11 mouse cellular contexts compared by ENCODE assay signal in genomic region chr2:180411013-180411412, GRCm38 (mm10). TPM values are rescaled to one million over a fixed set of nuclear protein-coding genes. Genes with fewer than 3 reads are reported as not detected.
DNase-seq lines count a peak whose midpoint lies in the region; ATAC-seq and TF ChIP-seq lines count a peak whose summit lies in the region.
"Had no signal": no experiment of that assay in that cellular context is flagged by ENCODE, and none has a peak within 500 bp of the region (broad histone marks: within the 10 kb centered on the region; RNA-seq: fewer than 3 reads in every experiment).

No protein-coding gene starts in this region.

- no peak for TF ChIP-seq RAD21 in MEL (IDR thresholded peaks at IDR 0.05; ENCODE audit: low read depth, low read length)

- H3K4me3 ChIP-seq in kidney, postnatal 0 days (replicated peaks; ENCODE audit: low read depth, low read length), result no peak overlapping the region
- H3K4me3 ChIP-seq in kidney, adult 2 months (ENCODE audit: insufficient read depth, low read depth, low read length), result no peak overlapping the region
- H3K4me3 ChIP-seq in MEL (ENCODE audit: control insufficient read depth in 1 of 2, insufficient read depth in 1 of 2, low read depth in 2 of 2, low read length in 2 of 2), result no peak overlapping the region
- H3K4me3 ChIP-seq: heart, embryonic 12.5 days; limb, embryonic 15.5 days had no signal

- no peak for ATAC-seq in kidney, postnatal 0 days (replicated peaks; ENCODE audit: low FRiP score, low read depth)
- ATAC-seq in common myeloid progenitor, adult 5-6 weeks (replicated peaks; ENCODE audit: low read depth, poor library complexity, severe bottlenecking), result peak; percentile 74
- peak; percentile 65 for ATAC-seq in megakaryocyte progenitor cell, adult 5-6 weeks (replicated peaks; ENCODE audit: poor library complexity)
- ATAC-seq: lung, postnatal 0 days had no signal

- 12% methylated on average over 8 of the region's 8 CpGs for WGBS in kidney, postnatal 0 days
- 7% methylated on average over 8 of the region's 8 CpGs for WGBS in kidney, adult 2 months

- no peaks in the 10 kb centered on the region for H3K27me3 ChIP-seq in kidney, postnatal 0 days (ENCODE audit: insufficient read depth, low read length)
- H3K27me3 ChIP-seq in kidney, adult 2 months (replicated peaks; ENCODE audit: control insufficient read depth, insufficient read depth, low read length), result no peaks in the 10 kb centered on the region
- no peaks in the 10 kb centered on the region for H3K27me3 ChIP-seq in MEL (ENCODE audit: control insufficient read depth in 1 of 2, insufficient read depth in 2 of 2, low read length in 2 of 2)
- H3K27me3 ChIP-seq: heart, embryonic 12.5 days; limb, embryonic 15.5 days had no signal

- H3K27ac ChIP-seq in kidney, postnatal 0 days, result no peak overlapping the region
- H3K27ac ChIP-seq in kidney, adult 2 months (ENCODE audit: insufficient read depth, low read depth, low read length), result no peak overlapping the region
- H3K27ac ChIP-seq in MEL (ENCODE audit: control insufficient read depth, low read depth, low read length), result no peak overlapping the region
- H3K27ac ChIP-seq: hindbrain, embryonic 14.5 days; limb, embryonic 15.5 days had no signal

- H3K4me2 ChIP-seq in kidney, postnatal 0 days (ENCODE audit: low read length), result no peak overlapping the region
- H3K4me2 ChIP-seq: heart, embryonic 12.5 days; hindbrain, embryonic 14.5 days; limb, embryonic 15.5 days had no signal

- no peak for TF ChIP-seq EP300 in MEL (IDR thresholded peaks at IDR 0.05; ENCODE audit: low read depth in 1 of 2, low read length in 2 of 2)

- no peak for TF ChIP-seq POLR2A in kidney, adult 2 months (IDR thresholded peaks at IDR 0.05; ENCODE audit: low read depth, low read length)
- no peak for TF ChIP-seq POLR2A in MEL (IDR thresholded peaks at IDR 0.05; ENCODE audit: control insufficient read depth in 1 of 2, insufficient read depth in 1 of 2, low read depth in 1 of 2, low read length in 2 of 2, poor library complexity in 1 of 2)

- H3K9me3 ChIP-seq in kidney, postnatal 0 days (replicated peaks; ENCODE audit: low read length), result no peaks in the 10 kb centered on the region
- H3K9me3 ChIP-seq in MEL (replicated peaks; ENCODE audit: insufficient read depth, low read length), result no peaks in the 10 kb centered on the region
- H3K9me3 ChIP-seq: heart, embryonic 12.5 days; limb, embryonic 15.5 days had no signal

- no peaks in the 10 kb centered on the region for H3K36me3 ChIP-seq in kidney, postnatal 0 days (ENCODE audit: insufficient read depth, low read length)
- no peaks in the 10 kb centered on the region for H3K36me3 ChIP-seq in kidney, adult 2 months (ENCODE audit: control insufficient read depth, insufficient read depth, low read length)
- no peaks in the 10 kb centered on the region for H3K36me3 ChIP-seq in MEL (ENCODE audit: control insufficient read depth in 1 of 2, insufficient read depth in 2 of 2, low read length in 2 of 2)
- H3K36me3 ChIP-seq: heart, embryonic 12.5 days; limb, embryonic 15.5 days had no signal

- no peaks in the 10 kb centered on the region for H3K79me2 ChIP-seq in MEL (ENCODE audit: control insufficient read depth, insufficient read depth, low read length, poor library complexity)

- H3K4me1 ChIP-seq in kidney, postnatal 0 days (replicated peaks; ENCODE audit: insufficient read depth, low read length), result no peaks in the 10 kb centered on the region
- no peaks in the 10 kb centered on the region for H3K4me1 ChIP-seq in kidney, adult 2 months (ENCODE audit: control insufficient read depth, insufficient read depth, low read length)
- H3K4me1 ChIP-seq in MEL (ENCODE audit: control insufficient read depth in 1 of 2, insufficient read depth in 2 of 2, low read length in 2 of 2), result no peaks in the 10 kb centered on the region
- H3K4me1 ChIP-seq: heart, embryonic 12.5 days; limb, embryonic 15.5 days had no signal

- no peak overlapping the region for H3K9ac ChIP-seq in kidney, postnatal 0 days (ENCODE audit: low read depth, low read length)
- no peak overlapping the region for H3K9ac ChIP-seq in MEL (ENCODE audit: control insufficient read depth, low read depth, low read length, poor library complexity, severe bottlenecking)
- H3K9ac ChIP-seq: heart, embryonic 12.5 days; hindbrain, embryonic 14.5 days; limb, embryonic 15.5 days had no signal

- no peak for TF ChIP-seq CTCF in kidney, postnatal 0 days (IDR thresholded peaks at IDR 0.05; ENCODE audit: low read depth)
- no peak for TF ChIP-seq CTCF in kidney, adult 2 months (conservative IDR thresholded peaks at IDR 0.05; ENCODE audit: insufficient read depth, insufficient read length, low read depth, low read length)
- no peak for TF ChIP-seq CTCF in MEL (IDR thresholded peaks at IDR 0.05 in 2 of 3, conservative IDR thresholded peaks at IDR 0.05 in 1 of 3; ENCODE audit: control insufficient read depth in 1 of 3, insufficient read depth in 1 of 3, low read depth in 2 of 3, low read length in 3 of 3, poor library complexity in 1 of 3, severe bottlenecking in 1 of 3)

- peak; percentile 46 for DNase-seq in kidney, postnatal 0 days (ENCODE audit: low spot score)
- DNase-seq in kidney, adult 2 months, result no peak
- DNase-seq in MEL (ENCODE audit: low read depth, low spot score), result peak; percentile 14
- DNase-seq in ovary, adult 18-20 months (ENCODE audit: low spot score), result no peak
- DNase-seq in urinary bladder, postnatal 4 days (ENCODE audit: low spot score in 2 of 2), result no peak

TF ChIP-seq in MEL, 35 proteins besides CTCF, POLR2A, EP300 and RAD21:
- no peak for TF ChIP-seq BHLHE40 (IDR thresholded peaks at IDR 0.05; ENCODE audit: borderline replicate concordance, low read depth, low read length)
- TF ChIP-seq MAX (IDR thresholded peaks at IDR 0.05; ENCODE audit: low read length), result no peak
- no peak for TF ChIP-seq TBP (IDR thresholded peaks at IDR 0.05; ENCODE audit: low read depth, low read length)
- TF ChIP-seq MEF2A (IDR thresholded peaks at IDR 0.05; ENCODE audit: extremely low read depth, insufficient replicate concordance, low read depth, low read length, poor library complexity, severe bottlenecking), result no peak
- no peak for TF ChIP-seq USF2 (IDR thresholded peaks at IDR 0.05; ENCODE audit: borderline replicate concordance in 1 of 2, insufficient read depth in 1 of 2, low read depth in 1 of 2, low read length in 2 of 2)
- TF ChIP-seq JUND (IDR thresholded peaks at IDR 0.05; ENCODE audit: low read depth, low read length), result no peak
- no peak for TF ChIP-seq CHD2 (IDR thresholded peaks at IDR 0.05; ENCODE audit: low read length)
- TF ChIP-seq NELFE (IDR thresholded peaks at IDR 0.05; ENCODE audit: low read depth, low read length), result no peak
- TF ChIP-seq POLR2AphosphoS5 (IDR thresholded peaks at IDR 0.05; ENCODE audit: borderline replicate concordance, low read depth, low read length), result no peak
- no peak for TF ChIP-seq TCF12 (IDR thresholded peaks at IDR 0.05; ENCODE audit: low read depth, low read length)

RNA-seq across cellular contexts. Expression of gene Slco4a1, which starts 45.0 kb away (rescaled TPM):
- 11.9 and 12.7 TPM in 2 replicates for polyA plus RNA-seq in kidney, postnatal 0 days (2015; fragmentation: Nextera tagmentation; extraction: Ambion mirVana)
- 49.4 and 64.7 TPM in 2 replicates for polyA plus RNA-seq in kidney, adult 2 months (2012; rRNA removed)
- total RNA-seq in MEL (2012; rRNA removed), result not detected in 2 replicates
- not detected for polyA plus RNA-seq in MEL (2012; ENCODE audit: insufficient read depth in 1 of 2, insufficient read length in 2 of 2, low read depth in 1 of 2, low replicate concordance in 2 of 2, missing spikeins in 1 of 2)
- 5.9 and 12.5 TPM in 2 replicates for total RNA-seq in common myeloid progenitor, adult 5-6 weeks (2017)
- total RNA-seq in megakaryocyte progenitor cell, adult 5-6 weeks (2015), result 25.0 and 26.8 TPM in 2 replicates
- total RNA-seq in megakaryocyte progenitor cell, adult 5-6 weeks (2017), result 12.2 and 13.7 TPM in 2 replicates

Comparison
In these comparisons a context has a peak if more than half of its experiments do, and no peak if none do; other contexts are left out.
1. DNase-seq: peak in kidney, postnatal 0 days (single experiment) and MEL (single experiment); none in kidney, adult 2 months (single experiment), ovary, adult 18-20 months (single experiment) and urinary bladder, postnatal 4 days (0 of 2).